Mouse (Mus musculus): Measurements from ENCODE around the gene Emc8. TPM values are rescaled to one million over a fixed set of nuclear protein-coding genes. Genes with fewer than 3 reads are reported as not detected.

Gene Emc8
- total RNA-seq, 2 experiments from 2014 or later = 45.6 to 46.9 TPM

GRCm38 (mm10) chr8:120616663-120617626 is 51.4 kb downstream of the Emc8 start:
- DNase-seq (ENCODE audit: low spot score) = no peak
- intact Hi-C loops (cut with DNase I) = no loop called here

GRCm38 (mm10) chr8:120614491-120614890 is 53.9 kb downstream of the Emc8 start:
- DNase-seq (ENCODE audit: low spot score) = no peak
- intact Hi-C loops (cut with DNase I) = no loop called here

GRCm38 (mm10) chr8:120610824-120611223 is 57.5 kb downstream of the Emc8 start:
- intact Hi-C loops (cut with DNase I) = no loop called here
- no peak for DNase-seq (ENCODE audit: low spot score)

GRCm38 (mm10) chr8:120607885-120608284 is 60.5 kb downstream of the Emc8 start:
- no peak for DNase-seq (ENCODE audit: low spot score)
- intact Hi-C loops (cut with DNase I) = no loop called here

GRCm38 (mm10) chr8:120607460-120607859 is 60.9 kb downstream of the Emc8 start:
- intact Hi-C loops (cut with DNase I) = no loop called here
- no peak for DNase-seq (ENCODE audit: low spot score)

Other genes with a start within 250 kb of the Emc8 start
- 1 to 10 TPM; 1.2 to 1.5 TPM for gene Gins2, start 79.3 kb downstream of the Emc8 start, total RNA-seq (2021)
- gene 1190005I06Rik, start 20.9 kb downstream of the Emc8 start, total RNA-seq (2021) = 1 to 10 TPM; 2.3 to 3.4 TPM
- not detected for gene Gm27021, start 494 bp downstream of the Emc8 start, total RNA-seq (2021)
- gene Cox4i1, start 351 bp downstream of the Emc8 start, total RNA-seq (2021) = 1,000 to 10,000 TPM; 4,549 to 4,664 TPM
- gene Irf8, start 67.8 kb upstream of the Emc8 start, total RNA-seq (2021) = 1 to 10 TPM; 3.2 to 4.5 TPM

Measured in heart, postnatal 25 days (tissue).